In the genomic region with DNA sequence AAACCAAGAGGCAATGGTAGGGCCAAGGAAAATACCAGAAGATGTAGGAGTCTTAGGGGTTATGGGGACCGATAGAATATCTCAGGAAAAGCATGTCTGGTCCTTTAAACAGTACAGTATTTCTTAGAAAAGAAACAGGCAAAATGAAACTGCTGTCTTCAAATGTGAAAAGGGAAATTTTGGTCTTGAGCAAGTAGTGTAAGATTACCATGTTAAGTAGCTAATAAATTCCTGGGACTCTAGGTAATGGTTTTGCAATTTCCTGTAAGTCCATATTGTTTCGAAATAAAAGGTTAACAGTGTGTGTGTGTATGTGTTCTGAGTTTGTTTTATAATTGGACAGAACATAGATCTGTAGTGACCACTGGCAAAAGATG, we compare ENCODE assay signal across 8 mouse cellular contexts. TPM values are rescaled to one million over a fixed set of nuclear protein-coding genes. Genes with fewer than 3 reads are reported as not detected.
DNase-seq lines count a peak whose midpoint lies in the region; ATAC-seq and TF ChIP-seq lines count a peak whose summit lies in the region.

No protein-coding gene starts in this region.

- H3K36me3 ChIP-seq in G1E (replicated peaks), result peaks cover 4% of the 10 kb centered on the region
- no peaks in the 10 kb centered on the region for H3K36me3 ChIP-seq in forebrain, embryonic 16.5 days (ENCODE audit: control insufficient read depth, insufficient read depth)
- H3K36me3 ChIP-seq in liver, embryonic 14.5 days (replicated peaks; ENCODE audit: control insufficient read depth, insufficient read depth, low read depth), result no peaks in the 10 kb centered on the region

- H3K9ac ChIP-seq in forebrain, embryonic 16.5 days (replicated peaks; ENCODE audit: low read depth, low read length), result peak overlapping the region; percentile 94
- H3K9ac ChIP-seq in liver, embryonic 14.5 days (replicated peaks), result peak overlapping the region; percentile 58

- peak; percentile 15 for DNase-seq in heart, adult 8-10 months (ENCODE audit: low spot score)
- no peak for DNase-seq in heart, postnatal 4 days
- peak; percentile 5 for DNase-seq in G1E (ENCODE audit: low spot score)
- DNase-seq in liver, embryonic 14.5 days (ENCODE audit: low read depth in 3 of 3, low spot score in 3 of 3), result peak in 1 of 3 experiments; percentile 10
- DNase-seq in thymus, adult 18-20 months, result no peak
- DNase-seq in right cerebral cortex, postnatal 14 days, result no peak
- DNase-seq in ovary, postnatal 36 days (ENCODE audit: low spot score), result no peak

- H3K27ac ChIP-seq in forebrain, embryonic 16.5 days (ENCODE audit: low read length), result peak overlapping the region; percentile 94
- H3K27ac ChIP-seq in liver, embryonic 14.5 days, result peak overlapping the region; percentile 48

- no peaks in the 10 kb centered on the region for H3K27me3 ChIP-seq in G1E (ENCODE audit: insufficient read depth, low read length)
- no peaks in the 10 kb centered on the region for H3K27me3 ChIP-seq in forebrain, embryonic 16.5 days (replicated peaks; ENCODE audit: control insufficient read depth, insufficient read depth, low read length)
- H3K27me3 ChIP-seq in liver, embryonic 14.5 days (ENCODE audit: control insufficient read depth, insufficient read depth, low read length), result no peaks in the 10 kb centered on the region

- H3K4me2 ChIP-seq in forebrain, embryonic 16.5 days (ENCODE audit: low read length), result peak overlapping the region; percentile 73
- peak overlapping the region; percentile 88 for H3K4me2 ChIP-seq in liver, embryonic 14.5 days (ENCODE audit: low read depth)

- WGBS in forebrain, embryonic 16.5 days, result 80% methylated on average over 2 of the region's 2 CpGs
- 43% methylated on average over 2 of the region's 2 CpGs for whole genome bisulfite sequencing in liver, embryonic 14.5 days (ENCODE audit: insufficient replicate concordance)

- no peak for TF ChIP-seq EP300 in liver, embryonic 14.5 days (IDR thresholded peaks at IDR 0.05; ENCODE audit: low read depth)

- peaks cover 32% of the 10 kb centered on the region for H3K4me1 ChIP-seq in G1E (ENCODE audit: insufficient read depth, low read depth, low read length)
- H3K4me1 ChIP-seq in forebrain, embryonic 16.5 days (replicated peaks; ENCODE audit: control insufficient read depth, insufficient read depth, low read length), result peaks cover 8% of the 10 kb centered on the region
- peaks cover 0 to 5% of the 10 kb centered on the region in 2 experiments; a peak in 3 of 4 replicates for H3K4me1 ChIP-seq in liver, embryonic 14.5 days (replicated peaks; ENCODE audit: control insufficient read depth in 2 of 2, insufficient read depth in 2 of 2, low read length in 1 of 2)

- ATAC-seq in G1E (ENCODE audit: extremely low read depth, insufficient number of reproducible peaks, low FRiP score, poor library complexity, severe bottlenecking), result no peak
- peak; percentile 4; the same call in 1 of the 2 replicates for ATAC-seq in forebrain, embryonic 16.5 days
- no peak; the same call in 1 of the 2 replicates for ATAC-seq in liver, embryonic 14.5 days (ENCODE audit: insufficient read depth)

- peak overlapping the region; percentile 81 for H3K4me3 ChIP-seq in G1E (ENCODE audit: low read depth, low read length)
- peak overlapping the region; percentile 90 for H3K4me3 ChIP-seq in forebrain, embryonic 16.5 days (replicated peaks; ENCODE audit: low read length)
- H3K4me3 ChIP-seq in liver, embryonic 14.5 days (ENCODE audit: insufficient read depth in 1 of 2, low read depth in 2 of 2, low read length in 2 of 2), result peak overlapping the region; percentile 75 to 87

- TF ChIP-seq CTCF in G1E (IDR thresholded peaks at IDR 0.05; ENCODE audit: low read depth, low read length), result no peak
- TF ChIP-seq CTCF in liver, embryonic 14.5 days (IDR thresholded peaks at IDR 0.05; ENCODE audit: low read depth), result no peak

- no peaks in the 10 kb centered on the region for H3K9me3 ChIP-seq in G1E (replicated peaks)
- H3K9me3 ChIP-seq in forebrain, embryonic 16.5 days (ENCODE audit: control insufficient read depth, low read length), result no peaks in the 10 kb centered on the region
- no peaks in the 10 kb centered on the region for H3K9me3 ChIP-seq in liver, embryonic 14.5 days (ENCODE audit: control insufficient read depth, low read length)

RNA-seq across cellular contexts. Expression of a gene that starts 0.7 kb away (rescaled TPM):
- 10 to 100 TPM; 28.3 to 32.7 (median 28.8) TPM for total RNA-seq in heart, adult 8-10 months (2022)
- total RNA-seq in heart, postnatal 4 days (2021), result 10 to 100 TPM; 22.1 to 25.6 TPM
- 19.5 and 23.3 TPM in 2 replicates for total RNA-seq in G1E (2014; fragmentation: Nextera tagmentation)
- total RNA-seq in G1E (2017), result 9.4 and 10.1 TPM in 2 replicates
- polyA plus RNA-seq in G1E (2012), result 0.10 and 0.28 TPM in 2 replicates
- polyA plus RNA-seq in forebrain, embryonic 16.5 days (2015; fragmentation: Nextera tagmentation; extraction: Ambion mirVana), result 14.0 and 15.0 TPM in 2 replicates
- polyA plus RNA-seq in liver, embryonic 14.5 days (2012; rRNA removed), result 0.56 and 0.94 TPM in 2 replicates
- 2.7 and 2.8 TPM in 2 replicates for polyA plus RNA-seq in liver, embryonic 14.5 days (2014; fragmentation: Nextera tagmentation; extraction: Ambion mirVana)

Comparison
In these comparisons a context has a peak if more than half of its experiments do, and no peak if none do; other contexts are left out.
1. DNase-seq: peak in heart, adult 8-10 months (single experiment) and G1E (single experiment); none in heart, postnatal 4 days (single experiment), thymus, adult 18-20 months (0 of 2), right cerebral cortex, postnatal 14 days (single experiment) and ovary, postnatal 36 days (single experiment).
2. Peak in every context shown above with its lines, with median percentiles within 50 percentile points of each other: H3K4me3 ChIP-seq.